Mouse (Mus musculus): ENCODE results near the gene Galk2. TPM values are rescaled to one million over a fixed set of nuclear protein-coding genes. Genes with fewer than 3 reads are reported as not detected.

Galk2 gene
- polyA plus RNA-seq, 1 experiment, result 10.6 TPM

- Histone ChIP-seq H3K4me3 (ENCODE audit: control insufficient read depth, low read depth, low read length) (no peak overlapping the region), H3K27me3 (ENCODE audit: control insufficient read depth, insufficient read depth, low read length) (no peaks in the 10 kb centered on the region), H3K4me1 (ENCODE audit: control insufficient read depth, insufficient read depth, low read length) (no peaks in the 10 kb centered on the region), H3K27ac (ENCODE audit: control insufficient read depth, insufficient read depth, low read depth, low read length) (no peak overlapping the region), H3K36me3 (ENCODE audit: control insufficient read depth, insufficient read depth, low read length) (no peaks in the 10 kb centered on the region)
- TF ChIP-seq POLR2A (IDR thresholded peaks at IDR 0.05; ENCODE audit: control insufficient read depth, low read depth, low read length) (no peak), CTCF (IDR thresholded peaks at IDR 0.05; ENCODE audit: control insufficient read depth, insufficient read depth, insufficient replicate concordance, low read depth, low read length) (no peak)
Measured at GRCm38 (mm10) chr2:126033114-126033972, 174.4 kb downstream of the Galk2 start.

Other genes with a start within 250 kb of the Galk2 start
- gene Cep152, start 234.0 kb upstream of the Galk2 start, polyA plus RNA-seq (2012; rRNA removed), result 2.1 and 2.3 TPM in 2 replicates
- gene Eid1, start 186.0 kb upstream of the Galk2 start, polyA plus RNA-seq (2012; rRNA removed), result 4.2 and 5.4 TPM in 2 replicates
- 4.8 and 8.5 TPM in 2 replicates for gene Shc4, start 135.0 kb upstream of the Galk2 start, polyA plus RNA-seq (2012; rRNA removed)
- 3.8 and 4.0 TPM in 2 replicates for gene Secisbp2l, start 76.2 kb upstream of the Galk2 start, polyA plus RNA-seq (2012; rRNA removed)
- gene Cops2, start within 50 bp of the Galk2 start, polyA plus RNA-seq (2012; rRNA removed), result 22.6 and 29.6 TPM in 2 replicates
- 0.22 and 0.42 TPM in 2 replicates for gene Fgf7, start 175.5 kb downstream of the Galk2 start, polyA plus RNA-seq (2012; rRNA removed)